Mouse (Mus musculus): ENCODE data around the gene Fgf23.
A peak's percentile ranks its signal among the peaks of the same experiment; 100 is the strongest.

The Fgf23 gene

GRCm38 (mm10) chr6:127072817-127073216, at the start of gene Fgf23:
Gene Fgf23, plus strand, starts transcription at chr6:127072902.
- no peak for DNase-seq (ENCODE audit: low spot score in 2 of 2)

- DNase-seq (ENCODE audit: low spot score in 2 of 2): no peak
Observed at GRCm38 (mm10) chr6:127024836-127025235, 47.9 kb upstream of the Fgf23 start.

- no peak for DNase-seq (ENCODE audit: low spot score in 2 of 2)
Observed at GRCm38 (mm10) chr6:127034760-127035159, 37.9 kb upstream of the Fgf23 start.

- peak in 1 of 2 experiments; percentile 38 for DNase-seq (ENCODE audit: low spot score in 2 of 2)
Observed at GRCm38 (mm10) chr6:127044909-127045308, 27.8 kb upstream of the Fgf23 start.

- no peak for DNase-seq (ENCODE audit: low spot score in 2 of 2)
Observed at GRCm38 (mm10) chr6:127050847-127051246, 21.9 kb upstream of the Fgf23 start.

GRCm38 (mm10) chr6:127056990-127057588, 15.6 kb upstream of the Fgf23 start:
- DNase-seq (ENCODE audit: low spot score in 2 of 2): no peak

GRCm38 (mm10) chr6:127059975-127060374, 12.7 kb upstream of the Fgf23 start:
- DNase-seq (ENCODE audit: low spot score in 2 of 2): no peak

- DNase-seq (ENCODE audit: low spot score in 2 of 2): no peak
Observed at GRCm38 (mm10) chr6:127063915-127064314, 8.8 kb upstream of the Fgf23 start.

- DNase-seq (ENCODE audit: low spot score in 2 of 2): no peak
Observed at GRCm38 (mm10) chr6:127064815-127065214, 7.9 kb upstream of the Fgf23 start.

- DNase-seq (ENCODE audit: low spot score in 2 of 2): peak; percentile 51 to 74
Observed at GRCm38 (mm10) chr6:127079867-127080731, 7.4 kb downstream of the Fgf23 start.

- no peak for DNase-seq (ENCODE audit: low spot score in 2 of 2)
Observed at GRCm38 (mm10) chr6:127081820-127082219, 9.1 kb downstream of the Fgf23 start.

GRCm38 (mm10) chr6:127086739-127087138, 14.0 kb downstream of the Fgf23 start:
- DNase-seq (ENCODE audit: low spot score in 2 of 2): peak in 1 of 2 experiments; percentile 49

GRCm38 (mm10) chr6:127094565-127094964, 21.9 kb downstream of the Fgf23 start:
- DNase-seq (ENCODE audit: low spot score in 2 of 2): no peak

- DNase-seq (ENCODE audit: low spot score in 2 of 2): no peak
Observed at GRCm38 (mm10) chr6:127103506-127104275, 31.0 kb downstream of the Fgf23 start.

GRCm38 (mm10) chr6:127104396-127105029, 31.8 kb downstream of the Fgf23 start:
- no peak for DNase-seq (ENCODE audit: low spot score in 2 of 2)

GRCm38 (mm10) chr6:127105107-127105506, 32.4 kb downstream of the Fgf23 start:
- peak; percentile 45 to 68 for DNase-seq (ENCODE audit: low spot score in 2 of 2)

GRCm38 (mm10) chr6:127106189-127106588, 33.5 kb downstream of the Fgf23 start:
- no peak for DNase-seq (ENCODE audit: low spot score in 2 of 2)

- DNase-seq (ENCODE audit: low spot score in 2 of 2): no peak
Observed at GRCm38 (mm10) chr6:127106726-127107125, 34.0 kb downstream of the Fgf23 start.

GRCm38 (mm10) chr6:127107413-127107812, 34.7 kb downstream of the Fgf23 start:
- DNase-seq (ENCODE audit: low spot score in 2 of 2): no peak

- DNase-seq (ENCODE audit: low spot score in 2 of 2): no peak
Observed at GRCm38 (mm10) chr6:127108368-127109060, 35.8 kb downstream of the Fgf23 start.

- DNase-seq (ENCODE audit: low spot score in 2 of 2): peak; percentile 85 to 93
Observed at GRCm38 (mm10) chr6:127109402-127109930, 36.8 kb downstream of the Fgf23 start, which contains the start of gene Tigar. Gene Tigar, minus strand, starts transcription at chr6:127109557.
